Mouse (Mus musculus) cortical plate, adult 2 months (tissue): Measurements from ENCODE around the gene Gnb2.

Experiments used
- CTCF ChIP-seq: fragments of 200-500 bp; IDR thresholded peaks from 2 replicates; pipeline ENCODE4 v1.5.1; 2011; ENCODE audit warnings: mild to moderate bottlenecking, control low read depth, low read length; ENCODE audit not compliant: insufficient read depth; ENCODE audit errors: extremely low read depth
- POLR2A ChIP-seq: fragments of 200-500 bp; IDR thresholded peaks from 2 replicates; pipeline ENCODE4 v1.6.1; 2011; ENCODE audit warnings: mild to moderate bottlenecking, low read length, control low read depth; ENCODE audit not compliant: insufficient read depth; ENCODE audit errors: extremely low read depth

- no peak for TF ChIP-seq CTCF
- TF ChIP-seq POLR2A: no peak
These were observed 28.2 kb upstream of the Gnb2 start for GRCm38 (mm10) chr5:137561556-137561955.
